Mouse (Mus musculus): ENCODE data around the gene Idi2. TPM values are rescaled to one million over a fixed set of nuclear protein-coding genes. Genes with fewer than 3 reads are reported as not detected.

Gene Idi2
- polyA plus RNA-seq, 1 experiment from 2014 or later, result not detected

Small RNA genes within 50 kb of the gene (microRNA-seq; reads per million reads assigned to microRNA genes)
- not detected for gene Gm22750

Other genes with a start within 250 kb of the Idi2 start
- 55.4 and 58.2 TPM in 2 replicates for gene Wdr37, start 81.0 kb upstream of the Idi2 start, polyA plus RNA-seq (2015; fragmentation: Nextera tagmentation; extraction: Ambion mirVana)
- gene Idi1, start 67.4 kb upstream of the Idi2 start, polyA plus RNA-seq (2015; fragmentation: Nextera tagmentation; extraction: Ambion mirVana), result 89.4 and 94.1 TPM in 2 replicates
- not detected in 2 replicates for gene Gm9745, start 4.6 kb upstream of the Idi2 start, polyA plus RNA-seq (2015; fragmentation: Nextera tagmentation; extraction: Ambion mirVana)
- gene Gtpbp4, start 43.2 kb downstream of the Idi2 start, polyA plus RNA-seq (2015; fragmentation: Nextera tagmentation; extraction: Ambion mirVana), result 67.7 and 71.5 TPM in 2 replicates
- 38.9 and 39.3 TPM in 2 replicates for gene Larp4b, start 141.0 kb downstream of the Idi2 start, polyA plus RNA-seq (2015; fragmentation: Nextera tagmentation; extraction: Ambion mirVana)